Comparison of ENCODE assay signal across 18 mouse cellular contexts in the genomic region with DNA sequence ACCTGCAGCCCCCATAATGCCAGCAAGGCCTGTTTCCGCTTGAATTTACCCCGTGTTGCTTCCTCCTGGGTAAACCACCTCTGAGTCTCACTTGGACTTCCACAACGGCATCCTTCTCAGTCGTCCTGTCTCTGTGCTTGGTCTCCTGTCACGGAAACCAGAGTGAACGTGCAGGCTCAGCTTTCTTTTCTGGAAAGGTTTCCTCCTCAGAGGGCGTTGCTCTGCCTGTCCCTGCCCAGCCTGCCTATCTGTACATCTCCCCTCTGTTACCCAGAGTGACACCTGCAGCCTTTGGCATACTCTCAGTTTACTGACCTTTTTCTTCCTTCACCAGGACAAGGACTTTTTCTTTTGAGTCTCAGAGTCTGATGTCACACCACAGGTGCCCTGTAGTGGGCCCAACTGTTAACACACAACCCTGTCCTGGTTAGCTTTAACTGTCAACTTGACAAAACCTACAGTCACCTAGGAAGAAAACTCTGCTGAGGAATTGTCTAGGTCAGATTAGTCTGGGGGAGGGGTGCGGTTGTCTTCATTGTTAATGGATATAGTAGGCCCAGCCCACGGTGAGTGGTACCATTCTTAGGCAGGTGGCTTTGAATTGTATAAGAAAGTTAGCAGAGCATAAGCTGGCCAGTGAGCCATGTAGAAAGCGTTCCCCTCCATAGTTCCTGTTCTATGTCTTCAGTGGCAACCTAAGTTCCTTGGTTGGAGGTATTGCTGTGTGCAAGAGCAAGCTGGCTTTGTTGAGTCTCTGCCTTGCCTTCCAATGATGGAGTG. TPM values are rescaled to one million over a fixed set of nuclear protein-coding genes. Genes with fewer than 3 reads are reported as not detected.
DNase-seq lines count a peak whose midpoint lies in the region; ATAC-seq lines count a peak whose summit lies in the region.
"Had no signal": no experiment of that assay in that cellular context is flagged by ENCODE, and none has a peak within 500 bp of the region (broad histone marks: within the 10 kb centered on the region; RNA-seq: fewer than 3 reads in every experiment).

No protein-coding gene starts in this region.

- no peak for ATAC-seq in midbrain, embryonic 11.5 days (ENCODE audit: low FRiP score)
- 0 out of 2 replicates have a peak, but pooled peaks have one; percentile 16 for ATAC-seq in megakaryocyte-erythroid progenitor cell, adult 5-6 weeks (replicated peaks; ENCODE audit: low FRiP score, low TSS enrichment, poor library complexity, severe bottlenecking)
- ATAC-seq: intestine, postnatal 0 days had no signal

- H3K9ac ChIP-seq in midbrain, embryonic 11.5 days (ENCODE audit: low read length) = no peak overlapping the region
- H3K9ac ChIP-seq: forebrain, embryonic 12.5 days; hindbrain, embryonic 13.5 days; midbrain, embryonic 12.5 days had no signal

- H3K27me3 ChIP-seq in midbrain, embryonic 11.5 days (ENCODE audit: control insufficient read depth, insufficient read depth, low read length) = peaks cover under 1% of the 10 kb centered on the region; the same call in 1 of the 2 replicates
- peaks cover 77% of the 10 kb centered on the region for H3K27me3 ChIP-seq in midbrain, embryonic 10.5 days (ENCODE audit: low read depth, poor library complexity, severe bottlenecking)

- no peaks in the 10 kb centered on the region for H3K9me3 ChIP-seq in midbrain, embryonic 11.5 days (ENCODE audit: control insufficient read depth, low read length)
- no peaks in the 10 kb centered on the region for H3K9me3 ChIP-seq in midbrain, embryonic 10.5 days (replicated peaks)
- H3K9me3 ChIP-seq: forebrain, embryonic 12.5 days; hindbrain, embryonic 13.5 days; midbrain, embryonic 12.5 days had no signal

- H3K4me3 ChIP-seq in midbrain, embryonic 11.5 days (ENCODE audit: low read depth, low read length) = no peak overlapping the region
- no peak overlapping the region for H3K4me3 ChIP-seq in midbrain, embryonic 10.5 days
- H3K4me3 ChIP-seq: forebrain, embryonic 12.5 days; hindbrain, embryonic 13.5 days; midbrain, embryonic 12.5 days; myocyte had no signal

- no peak overlapping the region for H3K27ac ChIP-seq in midbrain, embryonic 11.5 days (ENCODE audit: low read depth, low read length)
- no peak overlapping the region for H3K27ac ChIP-seq in midbrain, embryonic 10.5 days (replicated peaks)
- H3K27ac ChIP-seq: forebrain, embryonic 12.5 days; hindbrain, embryonic 13.5 days; kidney, postnatal 0 days; midbrain, embryonic 12.5 days had no signal

- DNase-seq in midbrain, embryonic 11.5 days (ENCODE audit: low spot score, missing footprints) = peak; percentile 41
- DNase-seq in midbrain, embryonic 10.5 days (ENCODE audit: low spot score) = no peak
- peak; percentile 75 for DNase-seq in induced T-regulatory cell, adult 2 months (ENCODE audit: low read depth)
- DNase-seq in thymus, postnatal 25 days = peak; percentile 71
- no peak for DNase-seq in layer of hippocampus, postnatal 14 days (ENCODE audit: low spot score in 2 of 2)
- no peak for DNase-seq in urinary bladder, adult 18-20 months (ENCODE audit: low spot score in 2 of 2)
- no peak for DNase-seq in gastrocnemius, adult 18-20 months (ENCODE audit: low spot score)
- DNase-seq: cerebellum, postnatal 14 days; gastrocnemius, postnatal 14 days; heart, postnatal 10 days; lung, postnatal 36 days had no signal

- WGBS in midbrain, embryonic 11.5 days = 86% methylated on average over 10 of the region's 10 CpGs
- WGBS in midbrain, embryonic 10.5 days = 86% methylated on average over 10 of the region's 10 CpGs

- no peaks in the 10 kb centered on the region for H3K4me1 ChIP-seq in midbrain, embryonic 11.5 days (ENCODE audit: control insufficient read depth, insufficient read depth, low read length)
- H3K4me1 ChIP-seq in midbrain, embryonic 10.5 days = peaks cover 16% of the 10 kb centered on the region
- H3K4me1 ChIP-seq: hindbrain, embryonic 13.5 days had no signal

- H3K36me3 ChIP-seq in midbrain, embryonic 11.5 days (ENCODE audit: control insufficient read depth, insufficient read depth, low read length) = no peaks in the 10 kb centered on the region
- H3K36me3 ChIP-seq in midbrain, embryonic 10.5 days = no peaks in the 10 kb centered on the region
- H3K36me3 ChIP-seq: forebrain, embryonic 12.5 days; hindbrain, embryonic 13.5 days; midbrain, embryonic 12.5 days had no signal

- H3K4me2 ChIP-seq in midbrain, embryonic 11.5 days = no peak overlapping the region
- H3K4me2 ChIP-seq: forebrain, embryonic 12.5 days; hindbrain, embryonic 13.5 days; midbrain, embryonic 12.5 days had no signal

RNA-seq across cellular contexts. Expression of a gene that starts 27.0 kb away (rescaled TPM):
- 21.7 and 22.9 TPM in 2 replicates for polyA plus RNA-seq in midbrain, embryonic 11.5 days (2014; fragmentation: Nextera tagmentation; extraction: Ambion mirVana)
- 25.7 and 26.2 TPM in 2 replicates for polyA plus RNA-seq in midbrain, embryonic 10.5 days (2016; fragmentation: Nextera tagmentation; extraction: Ambion mirVana)
- 9.9 and 13.4 TPM in 2 replicates for total RNA-seq in megakaryocyte-erythroid progenitor cell, adult 5-6 weeks (2014; fragmentation: Nextera tagmentation)
- 3.2 and 11.0 TPM in 2 replicates for total RNA-seq in megakaryocyte-erythroid progenitor cell, adult 5-6 weeks (2017)
- total RNA-seq in layer of hippocampus, postnatal 14 days (2021) = 10 to 100 TPM; 16.4 to 19.0 TPM
- total RNA-seq in gastrocnemius, adult 18-20 months (2021) = 10 to 100 TPM in 1 of 2 experiments, 1 to 10 TPM in 1; 6.8 to 15.2 TPM

Comparison
In these comparisons a context has a peak if more than half of its experiments do, and no peak if none do; other contexts are left out.
1. DNase-seq: peak in midbrain, embryonic 11.5 days (single experiment), induced T-regulatory cell, adult 2 months (single experiment) and thymus, postnatal 25 days (single experiment); none in midbrain, embryonic 10.5 days (single experiment), layer of hippocampus, postnatal 14 days (0 of 2), urinary bladder, adult 18-20 months (0 of 2) and gastrocnemius, adult 18-20 months (single experiment).